Mouse (Mus musculus) liver, postnatal 0 days (tissue): Measurements from ENCODE around the gene Prss8.

ENCODE experiments used
- CTCF ChIP-seq: sonication (generic); IDR thresholded peaks from 2 replicates; pipeline ENCODE4 v1.5.1; 2016; ENCODE audit warnings: antibody characterized with exemption, low read depth
- EP300 ChIP-seq: IDR thresholded peaks from 2 replicates; pipeline ENCODE4 v1.6.1; 2016; ENCODE audit warnings: antibody characterized with exemption, low read depth, mild to moderate bottlenecking

- TF ChIP-seq CTCF (no peak), EP300 (no peak)
Observed at GRCm38 (mm10) chr7:127935748-127936159, 5.8 kb upstream of the Prss8 start.
